Mouse (Mus musculus): ENCODE measurements around the gene Slc4a3. TPM values are rescaled to one million over a fixed set of nuclear protein-coding genes. Genes with fewer than 3 reads are reported as not detected.

Gene Slc4a3
- polyA plus RNA-seq (2014; fragmentation: Illumina TruSeq; extraction: RNeasy Lipid Tissue Mini Kit (QIAGEN cat#74804); ENCODE audit: insufficient read depth, low read depth, low replicate concordance): 4.8 TPM

DNA sequence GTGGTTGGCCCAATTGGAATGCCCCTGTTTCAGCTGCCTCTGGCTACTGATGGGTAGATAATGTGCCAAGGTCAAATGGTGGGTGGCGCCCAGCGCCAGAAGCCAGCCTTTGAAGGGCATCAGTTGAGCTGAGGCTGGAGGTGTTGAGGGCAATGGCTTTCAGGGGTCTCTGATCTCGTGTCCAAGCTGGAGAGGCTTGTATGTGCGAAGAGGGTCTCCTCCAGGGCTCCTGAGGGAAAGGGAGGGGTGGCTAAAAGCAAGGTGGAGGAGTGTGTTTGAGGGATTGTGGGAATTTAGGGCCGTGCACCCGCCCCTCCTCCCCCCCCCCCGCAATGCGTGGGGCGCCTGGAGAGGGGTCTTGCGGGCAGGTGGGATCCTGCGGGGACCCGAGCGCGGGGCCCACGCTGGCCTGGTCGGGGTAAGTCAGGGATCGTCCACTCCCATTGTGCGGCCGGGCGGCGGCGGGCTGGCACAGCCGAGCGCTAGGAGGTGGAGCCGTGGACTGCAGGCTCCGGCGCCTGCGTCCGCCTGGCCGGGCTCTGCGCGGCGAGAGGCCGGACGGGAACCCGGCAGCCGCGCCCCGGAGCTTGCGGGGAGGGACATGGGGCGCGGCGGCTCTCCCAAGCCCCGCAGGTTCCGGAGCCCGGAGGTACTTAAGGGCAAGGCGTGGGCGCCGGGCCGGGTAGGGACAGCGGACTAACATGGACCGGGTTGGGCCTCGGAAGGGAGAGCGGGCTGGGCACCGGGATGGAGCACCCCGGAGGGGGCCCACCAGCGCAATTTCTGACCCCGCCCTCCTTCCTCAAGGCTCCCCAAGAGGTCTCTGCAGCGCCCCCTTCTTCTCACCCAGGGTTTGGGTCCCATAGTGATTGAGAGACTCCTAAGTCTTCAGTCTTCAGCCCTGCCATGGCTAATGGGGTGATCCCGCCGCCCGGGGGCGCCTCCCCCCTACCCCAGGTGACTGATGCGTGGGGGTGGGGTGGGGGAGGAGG, at the start of gene Slc4a3:
Slc4a3 (plus strand) TSS at position 302 of the 992 bp plus-strand sequence.

DNA sequence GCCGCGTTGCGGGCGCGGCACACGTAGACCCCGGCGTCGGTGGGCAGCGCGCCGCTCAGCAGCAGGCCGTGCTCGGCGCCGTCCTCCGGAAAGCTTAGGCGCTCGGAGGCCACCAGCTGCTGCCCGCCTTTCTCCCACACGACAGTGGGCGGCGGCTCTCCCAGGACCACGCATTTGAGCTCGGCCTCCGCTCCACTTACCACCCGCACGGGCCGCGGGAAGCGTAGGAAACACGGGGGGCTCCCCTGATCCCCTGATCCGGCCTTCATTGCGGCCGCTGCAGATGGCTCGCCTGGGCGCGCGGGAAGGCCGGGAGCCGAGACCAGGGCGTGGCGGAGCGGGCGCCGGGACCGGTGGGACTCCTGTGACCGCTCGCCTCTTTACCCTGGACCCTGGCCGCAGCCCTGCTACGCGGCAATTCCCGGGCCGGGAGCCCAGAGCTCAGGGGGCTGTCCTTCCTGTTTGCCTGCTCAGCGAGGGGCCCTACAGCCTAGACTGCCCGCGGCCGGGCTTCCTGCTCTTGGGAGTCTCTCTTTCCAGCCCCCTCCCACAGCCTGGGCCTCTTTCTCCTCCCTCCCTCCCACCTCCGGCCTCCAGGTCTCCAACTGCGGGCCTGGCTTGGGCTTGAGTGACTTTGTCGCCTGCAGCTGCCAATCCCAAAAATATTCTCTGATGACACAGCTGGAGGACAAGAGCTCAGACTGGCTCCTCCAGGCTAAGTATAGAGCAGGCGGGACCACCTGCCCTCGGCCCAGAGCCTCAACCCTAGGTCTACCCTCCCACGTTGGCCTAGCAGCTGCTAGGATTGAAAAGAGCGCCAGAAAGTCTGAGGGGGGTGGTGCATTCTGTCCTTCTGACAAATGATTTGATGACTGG, 39.9 kb upstream of the Slc4a3 start, which contains the start of gene Obsl1:
Obsl1 (minus strand) TSS at position 497 of the 876 bp plus-strand sequence.

DNA sequence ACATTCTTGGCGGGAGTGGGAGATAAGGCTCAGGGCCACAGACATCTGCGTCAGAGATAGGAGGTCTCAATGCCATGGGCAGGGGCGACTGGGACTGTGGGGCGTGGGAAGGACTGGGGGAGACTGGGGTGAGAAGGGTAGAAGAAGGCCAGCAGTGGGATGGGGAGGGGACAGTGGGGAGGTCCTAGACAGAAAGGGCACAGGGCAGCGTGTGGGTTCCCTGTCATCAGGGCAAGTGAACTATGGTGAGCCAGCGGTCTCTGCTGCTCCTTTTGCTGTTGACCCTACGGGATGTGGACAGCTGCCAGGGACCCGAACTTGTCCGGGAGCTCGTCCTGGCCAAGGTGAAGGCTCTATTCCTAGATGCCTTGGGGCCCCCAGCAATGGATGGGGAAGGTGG, 39.1 kb upstream of the Slc4a3 start, which contains the start of gene Inha:
Inha (plus strand) TSS at position 72 of the 400 bp plus-strand sequence.

DNA sequence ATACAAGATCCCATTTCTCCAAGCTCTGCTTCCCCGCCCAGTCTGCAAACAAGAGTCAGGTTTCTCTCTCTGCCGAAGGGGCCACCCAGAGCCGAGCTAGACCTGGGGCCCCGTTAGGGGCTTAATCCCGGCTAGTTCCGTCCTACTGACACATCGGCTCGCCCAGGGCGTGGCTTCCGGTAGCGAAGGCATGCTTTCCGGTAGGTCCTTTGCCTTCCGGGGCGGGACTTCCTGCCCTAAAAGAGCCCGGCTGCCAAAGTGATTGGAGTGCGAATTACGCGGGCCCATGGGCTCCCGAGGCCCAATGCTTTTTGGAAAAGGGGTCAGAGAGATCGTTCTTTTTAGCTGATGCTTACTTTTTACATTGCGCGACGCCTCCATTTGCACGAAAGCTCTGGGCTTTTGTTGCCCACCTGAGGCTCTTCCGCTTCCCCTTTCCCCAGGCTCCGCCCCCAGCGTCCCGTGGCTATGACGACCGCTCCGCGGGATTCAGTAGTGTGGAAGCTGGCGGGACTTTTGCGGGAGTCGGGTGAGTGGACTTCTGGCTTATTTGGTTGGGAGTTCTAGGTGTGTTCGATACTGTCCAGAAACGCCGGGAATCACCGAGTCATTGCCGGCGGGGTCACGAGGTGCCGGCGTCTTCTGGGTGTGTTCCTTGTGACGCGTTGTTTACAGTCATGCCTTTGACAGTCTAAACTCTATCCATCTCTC, 24.6 kb upstream of the Slc4a3 start, which contains the start of gene Stk11ip:
Stk11ip (plus strand) TSS at position 209 of the 711 bp plus-strand sequence.

Other genes starting within 250 kb of the Slc4a3 start
- 53.8 TPM for gene Dnpep, start 228.3 kb upstream of the Slc4a3 start, polyA plus RNA-seq (2014; fragmentation: Illumina TruSeq; extraction: RNeasy Lipid Tissue Mini Kit (QIAGEN cat#74804); ENCODE audit: insufficient read depth, low read depth, low replicate concordance)
- 92.4 TPM for gene Des, start 185.9 kb upstream of the Slc4a3 start, polyA plus RNA-seq (2014; fragmentation: Illumina TruSeq; extraction: RNeasy Lipid Tissue Mini Kit (QIAGEN cat#74804); ENCODE audit: insufficient read depth, low read depth, low replicate concordance)
- 8.0 TPM for gene Speg, start 171.0 kb upstream of the Slc4a3 start, polyA plus RNA-seq (2014; fragmentation: Illumina TruSeq; extraction: RNeasy Lipid Tissue Mini Kit (QIAGEN cat#74804); ENCODE audit: insufficient read depth, low read depth, low replicate concordance)
- 38.9 TPM for gene Gmppa, start 110.3 kb upstream of the Slc4a3 start, polyA plus RNA-seq (2014; fragmentation: Illumina TruSeq; extraction: RNeasy Lipid Tissue Mini Kit (QIAGEN cat#74804); ENCODE audit: insufficient read depth, low read depth, low replicate concordance)
- not detected for gene Asic4, start 95.8 kb upstream of the Slc4a3 start, polyA plus RNA-seq (2014; fragmentation: Illumina TruSeq; extraction: RNeasy Lipid Tissue Mini Kit (QIAGEN cat#74804); ENCODE audit: insufficient read depth, low read depth, low replicate concordance)
- gene Chpf, start 67.0 kb upstream of the Slc4a3 start, polyA plus RNA-seq (2014; fragmentation: Illumina TruSeq; extraction: RNeasy Lipid Tissue Mini Kit (QIAGEN cat#74804); ENCODE audit: insufficient read depth, low read depth, low replicate concordance): 27.7 TPM
- gene Tmem198, start 66.7 kb upstream of the Slc4a3 start, polyA plus RNA-seq (2014; fragmentation: Illumina TruSeq; extraction: RNeasy Lipid Tissue Mini Kit (QIAGEN cat#74804); ENCODE audit: insufficient read depth, low read depth, low replicate concordance): 1.1 TPM
- 5.3 TPM for gene Obsl1, start 39.8 kb upstream of the Slc4a3 start, polyA plus RNA-seq (2014; fragmentation: Illumina TruSeq; extraction: RNeasy Lipid Tissue Mini Kit (QIAGEN cat#74804); ENCODE audit: insufficient read depth, low read depth, low replicate concordance)
- 0.74 TPM for gene Inha, start 39.2 kb upstream of the Slc4a3 start, polyA plus RNA-seq (2014; fragmentation: Illumina TruSeq; extraction: RNeasy Lipid Tissue Mini Kit (QIAGEN cat#74804); ENCODE audit: insufficient read depth, low read depth, low replicate concordance)
- gene Stk11ip, start 24.7 kb upstream of the Slc4a3 start, polyA plus RNA-seq (2014; fragmentation: Illumina TruSeq; extraction: RNeasy Lipid Tissue Mini Kit (QIAGEN cat#74804); ENCODE audit: insufficient read depth, low read depth, low replicate concordance): 8.1 TPM

Data from lung, adult 10 weeks (tissue).